Mouse (Mus musculus) kidney, adult 2 months (tissue): ENCODE results near the gene Eif5b. TPM values are rescaled to one million over a fixed set of nuclear protein-coding genes. Genes with fewer than 3 reads are reported as not detected.

Experiments
- DNase-seq: peaks from one replicate; pipeline ENCODE4 v3.0.0; 2021
- H3K27ac ChIP-seq: fragments of 200-500 bp; 2 replicates; pipeline ENCODE4 v1.5.1; 2012; ENCODE audit warnings: low read depth, low read length, control low read depth, inconsistent platforms; ENCODE audit not compliant: insufficient read depth
- H3K27me3 ChIP-seq: fragments of 200-500 bp; replicated peaks from 2 replicates; pipeline ENCODE4 v1.6.1; 2012; ENCODE audit warnings: mild to moderate bottlenecking, moderate library complexity, low read length, inconsistent platforms; ENCODE audit not compliant: control insufficient read depth, insufficient read depth
- H3K36me3 ChIP-seq: fragments of 200-500 bp; 2 replicates; pipeline ENCODE4 v1.6.1; 2012; ENCODE audit warnings: mild to moderate bottlenecking, moderate library complexity, low read length, inconsistent platforms; ENCODE audit not compliant: control insufficient read depth, insufficient read depth
- H3K4me1 ChIP-seq: fragments of 200-500 bp; 2 replicates; pipeline ENCODE4 v1.6.1; 2011; ENCODE audit warnings: low read length; ENCODE audit not compliant: control insufficient read depth, insufficient read depth
- H3K4me3 ChIP-seq: fragments of 200-500 bp; 2 replicates; pipeline ENCODE4 v1.5.1; 2011; ENCODE audit warnings: mild to moderate bottlenecking, low read depth, low read length, control low read depth; ENCODE audit not compliant: insufficient read depth
- CTCF ChIP-seq: fragments of 200-500 bp; conservative IDR thresholded peaks from 2 replicates; pipeline ENCODE4 v1.5.1; 2011; ENCODE audit warnings: low read depth, mild to moderate bottlenecking, control low read depth, low read length, moderate library complexity, mixed read lengths; ENCODE audit not compliant: insufficient read depth, insufficient read length
- POLR2A ChIP-seq: fragments of 200-500 bp; IDR thresholded peaks from one replicate; pipeline ENCODE4 v1.6.1; 2011; ENCODE audit warnings: low read depth, low read length, control low read depth
- WGBS: fragments of 180-500 bp; shearing (Covaris S2); methylation state at CpG from one replicate; pipeline ENCODE4 v1.1.7; 2018; 5-methylcytosine and 5-hydroxymethylcytosine counted together
- polyA plus RNA-seq: library from polyadenylated mRNA; depleted of rRNA; stranded (reverse); fragments of >200 nt; gene quantifications from 2 replicates; pipeline ENCODE4 v1.2.3, GENCODE M21; 2012

Eif5b gene
- polyA plus RNA-seq, 1 experiment, result 7.1 TPM

GRCm38 (mm10) chr1:38003046-38003445 is 5.2 kb downstream of the Eif5b start:
- TF ChIP-seq CTCF, result no peak
- no peak for TF ChIP-seq POLR2A
- no peak overlapping the region for H3K27ac ChIP-seq
- no peaks in the 10 kb centered on the region for H3K27me3 ChIP-seq
- WGBS, result 50% methylated on average over 3 of the region's 3 CpGs
- no peak overlapping the region for H3K4me3 ChIP-seq
- DNase-seq, result peak; percentile 11
- H3K4me1 ChIP-seq, result peaks cover 3% of the 10 kb centered on the region; the same call in 1 of the 2 replicates
- no peaks in the 10 kb centered on the region for H3K36me3 ChIP-seq

- no peak for DNase-seq
- no peak for TF ChIP-seq CTCF
- no peak for TF ChIP-seq POLR2A
- WGBS, result 54% methylated on average over 3 of the region's 3 CpGs
- H3K4me3 ChIP-seq, result no peak overlapping the region
- H3K36me3 ChIP-seq, result no peaks in the 10 kb centered on the region
- H3K4me1 ChIP-seq, result no peaks in the 10 kb centered on the region
- no peaks in the 10 kb centered on the region for H3K27me3 ChIP-seq
- no peak overlapping the region for H3K27ac ChIP-seq
Observed at GRCm38 (mm10) chr1:38006741-38007140, 8.9 kb downstream of the Eif5b start.

GRCm38 (mm10) chr1:38011647-38012046 is 13.8 kb downstream of the Eif5b start:
- Histone ChIP-seq H3K36me3 (no peaks in the 10 kb centered on the region), H3K4me3 (no peak overlapping the region), H3K27me3 (no peaks in the 10 kb centered on the region), H3K4me1 (no peaks in the 10 kb centered on the region), H3K27ac (no peak overlapping the region)
- DNase-seq, result no peak
- WGBS, result 79% methylated on average over 6 of the region's 6 CpGs
- TF ChIP-seq CTCF, result no peak
- TF ChIP-seq POLR2A, result no peak

GRCm38 (mm10) chr1:38012104-38012503 is 14.3 kb downstream of the Eif5b start:
- Histone ChIP-seq H3K27me3 (no peaks in the 10 kb centered on the region), H3K27ac (no peak overlapping the region), H3K4me1 (no peaks in the 10 kb centered on the region), H3K4me3 (no peak overlapping the region), H3K36me3 (no peaks in the 10 kb centered on the region)
- DNase-seq, result peak; percentile 11
- WGBS, result 82% methylated on average over 3 of the region's 3 CpGs
- TF ChIP-seq POLR2A (no peak), CTCF (no peak)

GRCm38 (mm10) chr1:38012509-38012908 is 14.7 kb downstream of the Eif5b start:
- H3K4me1 ChIP-seq, result no peaks in the 10 kb centered on the region
- no peak for DNase-seq
- TF ChIP-seq POLR2A (no peak), CTCF (no peak)
- H3K27me3 ChIP-seq, result no peaks in the 10 kb centered on the region
- H3K4me3 ChIP-seq, result no peak overlapping the region
- no peak overlapping the region for H3K27ac ChIP-seq
- no peaks in the 10 kb centered on the region for H3K36me3 ChIP-seq

- 96% methylated on average over 2 of the region's 2 CpGs for WGBS
- DNase-seq, result no peak
- H3K27me3 ChIP-seq, result no peaks in the 10 kb centered on the region
- no peak overlapping the region for H3K4me3 ChIP-seq
- peaks cover 1% of the 10 kb centered on the region for H3K36me3 ChIP-seq
- H3K27ac ChIP-seq, result no peak overlapping the region
- TF ChIP-seq POLR2A (no peak), CTCF (no peak)
- H3K4me1 ChIP-seq, result no peaks in the 10 kb centered on the region
Observed at GRCm38 (mm10) chr1:38014551-38015203, 16.9 kb downstream of the Eif5b start.

GRCm38 (mm10) chr1:38027301-38027700 is 29.5 kb downstream of the Eif5b start:
- Histone ChIP-seq H3K27me3 (no peaks in the 10 kb centered on the region), H3K4me3 (no peak overlapping the region), H3K4me1 (no peaks in the 10 kb centered on the region; the same call in 1 of the 2 replicates), H3K36me3 (peaks cover 4% of the 10 kb centered on the region; the same call in 1 of the 2 replicates), H3K27ac (no peak overlapping the region)
- 90% methylated on average over 7 of the region's 7 CpGs for WGBS
- no peak for TF ChIP-seq CTCF
- no peak for TF ChIP-seq POLR2A
- DNase-seq, result no peak

- peaks cover 7% of the 10 kb centered on the region for H3K36me3 ChIP-seq
- peak; percentile 30 for DNase-seq
- H3K27ac ChIP-seq, result no peak overlapping the region
- H3K27me3 ChIP-seq, result no peaks in the 10 kb centered on the region
- no peaks in the 10 kb centered on the region; the same call in 1 of the 2 replicates for H3K4me1 ChIP-seq
- 55% methylated on average over 5 of the region's 5 CpGs for WGBS
- TF ChIP-seq CTCF, result no peak
- TF ChIP-seq POLR2A, result no peak
- H3K4me3 ChIP-seq, result no peak overlapping the region
Observed at GRCm38 (mm10) chr1:38031391-38031790, 33.6 kb downstream of the Eif5b start.
